Mouse (Mus musculus) embryonic facial prominence, embryonic 11.5 days (tissue): ENCODE data around the gene Ralgps2. TPM values are rescaled to one million over a fixed set of nuclear protein-coding genes. Genes with fewer than 3 reads are reported as not detected.
A peak's percentile ranks its signal among the peaks of the same experiment; 100 is the strongest.

Source experiments
- ATAC-seq: fragments of 200-750 bp; cut with Nextera tagmentation; replicated peaks from 2 replicates; pipeline ENCODE4 v1.8.0; 2017; ENCODE audit warnings: low read depth; ENCODE audit not compliant: insufficient number of reproducible peaks, low FRiP score, low TSS enrichment
- DNase-seq: peaks from one replicate; pipeline ENCODE4 v3.0.0-alpha.2; 2015; ENCODE audit warnings: low spot score
- H3K27ac ChIP-seq: fragments of 300-500 bp; sonication (generic); replicated peaks from 2 replicates; pipeline ENCODE4 v1.5.1; 2014; ENCODE audit warnings: mild to moderate bottlenecking, low read depth, low read length, control low read depth
- H3K27me3 ChIP-seq: fragments of 300-500 bp; sonication (generic); 2 replicates; pipeline ENCODE4 v1.6.1; 2014; ENCODE audit warnings: mild to moderate bottlenecking, low read length, moderate library complexity, mixed read lengths; ENCODE audit not compliant: control insufficient read depth, insufficient read depth
- H3K36me3 ChIP-seq: fragments of 300-500 bp; sonication (generic); replicated peaks from 2 replicates; pipeline ENCODE4 v1.6.1; 2014; ENCODE audit warnings: low read depth, mild to moderate bottlenecking, low read length, moderate library complexity, mixed read lengths; ENCODE audit not compliant: control insufficient read depth, insufficient read depth
- H3K4me1 ChIP-seq: fragments of 300-500 bp; sonication (generic); 2 replicates; pipeline ENCODE4 v1.6.1; 2014; ENCODE audit warnings: low read length, mixed read lengths; ENCODE audit not compliant: control insufficient read depth, insufficient read depth
- H3K4me2 ChIP-seq: fragments of 300-500 bp; sonication (generic); 2 replicates; pipeline ENCODE4 v1.6.1; 2014; ENCODE audit warnings: low read depth, mild to moderate bottlenecking, control low read depth, low read length, moderate library complexity
- H3K4me3 ChIP-seq: fragments of 300-500 bp; sonication (generic); 2 replicates; pipeline ENCODE4 v1.5.1; 2014; ENCODE audit warnings: low read depth, low read length, control low read depth
- H3K9ac ChIP-seq: fragments of 300-500 bp; sonication (generic); replicated peaks from 2 replicates; pipeline ENCODE4 v1.6.1; 2014; ENCODE audit warnings: mild to moderate bottlenecking, control low read depth, low read length
- H3K9me3 ChIP-seq: fragments of 300-500 bp; sonication (generic); replicated peaks from 2 replicates; pipeline ENCODE4 v1.6.1; 2016; ENCODE audit warnings: mild to moderate bottlenecking, low read length, inconsistent platforms, mixed read lengths; ENCODE audit not compliant: control insufficient read depth
- WGBS: fragments of 180-500 bp; shearing (Covaris S2); extraction: QIAGEN DNeasy Blood & Tissue Kit; methylation state at CpG from one replicate; pipeline ENCODE4 v1.1.7; 2014; 5-methylcytosine and 5-hydroxymethylcytosine counted together
- polyA plus RNA-seq: library from polyadenylated mRNA; unstranded; fragments of >200 nt; fragmentation: Nextera tagmentation; extraction: Ambion mirVana; gene quantifications from 2 replicates; pipeline ENCODE4 v1.2.1, GENCODE M21; 2014

Gene Ralgps2
- polyA plus RNA-seq, 1 experiment from 2014 or later, result 76.1 TPM

DNA sequence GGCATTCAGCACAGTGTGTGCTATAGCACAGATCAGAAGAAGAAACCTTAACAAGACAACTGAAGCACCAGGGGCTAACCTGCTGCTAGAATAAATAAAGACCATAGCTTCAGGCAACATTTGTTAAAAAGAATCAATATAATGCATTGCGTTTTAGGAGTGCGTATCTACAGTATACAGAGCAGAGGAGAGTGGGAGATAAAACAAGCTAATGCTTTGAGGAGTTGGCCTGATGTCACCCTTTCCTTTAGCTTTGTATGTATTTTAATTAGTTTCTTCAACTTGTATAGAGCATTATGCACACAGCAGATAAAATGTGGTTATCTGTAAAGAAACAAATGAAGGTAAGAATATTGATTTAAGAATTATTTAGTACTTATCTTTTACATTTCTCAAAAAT, 82.8 kb downstream of the Ralgps2 start:
- DNase-seq, result no peak
- Histone ChIP-seq H3K4me3 (no peak overlapping the region), H3K9me3 (no peaks in the 10 kb centered on the region), H3K4me1 (no peaks in the 10 kb centered on the region), H3K27me3 (no peaks in the 10 kb centered on the region), H3K27ac (no peak overlapping the region), H3K4me2 (no peak overlapping the region), H3K9ac (no peak overlapping the region), H3K36me3 (no peaks in the 10 kb centered on the region)
- WGBS, result 89% methylated on average over 2 of the region's 2 CpGs
- no peak for ATAC-seq

DNA sequence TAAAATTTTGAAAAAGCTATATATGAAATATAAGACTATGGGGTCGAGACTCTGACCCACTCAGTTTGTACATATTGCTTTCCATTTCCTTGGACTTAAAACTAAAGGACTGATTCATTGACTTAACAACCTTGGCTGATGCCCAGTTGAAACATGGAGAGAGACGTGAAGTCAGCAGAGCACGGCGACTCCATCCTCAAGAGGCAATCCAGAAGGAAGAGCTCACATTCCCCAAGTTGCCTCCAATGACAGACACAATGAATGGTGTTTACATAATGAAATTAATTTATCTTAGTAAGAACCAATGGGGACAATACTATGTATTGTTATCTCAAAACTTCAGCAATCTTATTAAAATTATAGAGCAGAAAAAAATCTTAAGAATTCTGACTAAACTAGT, 84.9 kb downstream of the Ralgps2 start:
- Histone ChIP-seq H3K4me2 (no peak overlapping the region), H3K4me3 (no peak overlapping the region), H3K9ac (no peak overlapping the region), H3K27ac (no peak overlapping the region), H3K27me3 (no peaks in the 10 kb centered on the region), H3K9me3 (no peaks in the 10 kb centered on the region), H3K4me1 (no peaks in the 10 kb centered on the region), H3K36me3 (no peaks in the 10 kb centered on the region)
- ATAC-seq (no peak), DNase-seq (no peak)
- 92% methylated on average over 4 of the region's 4 CpGs for WGBS

DNA sequence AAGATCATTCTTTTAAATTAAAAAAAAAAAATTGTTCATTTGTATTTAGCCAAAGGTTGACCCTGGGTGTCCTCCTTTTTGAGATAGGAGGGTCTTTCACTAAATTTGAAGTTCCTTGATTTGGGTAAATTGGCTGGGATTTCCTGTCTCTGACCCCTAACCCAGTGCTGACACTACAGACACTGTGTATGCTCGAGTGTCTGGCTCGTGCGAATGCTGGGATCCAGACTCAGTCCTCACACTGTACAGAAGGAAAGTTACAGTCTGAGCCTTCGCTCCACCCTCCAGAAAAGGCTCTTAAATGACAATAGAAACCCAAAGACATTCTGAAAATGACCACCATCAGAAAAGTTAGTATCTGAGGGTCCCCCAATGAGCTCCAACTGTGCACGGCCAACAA, 86.6 kb downstream of the Ralgps2 start:
- DNase-seq (peak; percentile 35), ATAC-seq (peak; percentile 75; the same call in 1 of the 2 replicates)
- H3K4me2 ChIP-seq, result no peak overlapping the region
- H3K4me3 ChIP-seq, result no peak overlapping the region
- no peak overlapping the region for H3K9ac ChIP-seq
- H3K27ac ChIP-seq, result 0 out of 2 replicates have a peak overlapping the region, but pooled peaks have one; percentile 10
- no peaks in the 10 kb centered on the region for H3K27me3 ChIP-seq
- no peaks in the 10 kb centered on the region for H3K9me3 ChIP-seq
- H3K4me1 ChIP-seq, result no peaks in the 10 kb centered on the region
- 41% methylated on average over 5 of the region's 5 CpGs for whole genome bisulfite sequencing
- no peaks in the 10 kb centered on the region for H3K36me3 ChIP-seq

DNA sequence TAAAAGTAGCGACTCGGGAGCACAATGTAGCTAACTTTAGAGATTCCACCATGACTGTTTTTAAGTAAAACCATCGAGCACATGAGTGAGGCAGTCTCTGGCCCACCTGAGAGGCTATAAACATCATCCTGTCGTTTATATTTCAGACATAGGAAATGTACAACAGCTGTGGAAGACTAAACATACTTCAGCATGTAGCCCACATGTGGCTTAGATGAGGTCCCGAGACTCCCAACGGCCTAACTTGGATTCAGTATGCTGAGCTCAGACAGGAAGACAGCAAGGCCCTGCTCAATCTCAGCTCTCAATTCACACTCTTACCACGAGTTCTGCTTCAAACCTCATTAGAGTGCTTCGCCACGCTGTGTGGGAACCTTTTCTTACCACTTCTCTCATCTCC, 87.0 kb downstream of the Ralgps2 start:
- Histone ChIP-seq H3K36me3 (no peaks in the 10 kb centered on the region), H3K27me3 (no peaks in the 10 kb centered on the region), H3K9ac (no peak overlapping the region), H3K4me3 (no peak overlapping the region), H3K4me2 (no peak overlapping the region), H3K27ac (0 out of 2 replicates have a peak overlapping the region, but pooled peaks have one; percentile 10), H3K9me3 (no peaks in the 10 kb centered on the region), H3K4me1 (no peaks in the 10 kb centered on the region)
- ATAC-seq (peak; percentile 75), DNase-seq (peak; percentile 82)
- 41% methylated on average over 9 of the region's 9 CpGs for WGBS

- Histone ChIP-seq H3K9ac (no peak overlapping the region), H3K4me2 (no peak overlapping the region), H3K27me3 (no peaks in the 10 kb centered on the region), H3K9me3 (no peaks in the 10 kb centered on the region), H3K27ac (no peak overlapping the region), H3K36me3 (no peaks in the 10 kb centered on the region), H3K4me1 (no peaks in the 10 kb centered on the region; the same call in 1 of the 2 replicates), H3K4me3 (no peak overlapping the region)
- ATAC-seq, result no peak
- DNase-seq, result no peak
- 73% methylated on average over 4 of the region's 4 CpGs for WGBS
Observed at GRCm38 (mm10) chr1:156847098-156847497, 92.3 kb downstream of the Ralgps2 start.

DNA sequence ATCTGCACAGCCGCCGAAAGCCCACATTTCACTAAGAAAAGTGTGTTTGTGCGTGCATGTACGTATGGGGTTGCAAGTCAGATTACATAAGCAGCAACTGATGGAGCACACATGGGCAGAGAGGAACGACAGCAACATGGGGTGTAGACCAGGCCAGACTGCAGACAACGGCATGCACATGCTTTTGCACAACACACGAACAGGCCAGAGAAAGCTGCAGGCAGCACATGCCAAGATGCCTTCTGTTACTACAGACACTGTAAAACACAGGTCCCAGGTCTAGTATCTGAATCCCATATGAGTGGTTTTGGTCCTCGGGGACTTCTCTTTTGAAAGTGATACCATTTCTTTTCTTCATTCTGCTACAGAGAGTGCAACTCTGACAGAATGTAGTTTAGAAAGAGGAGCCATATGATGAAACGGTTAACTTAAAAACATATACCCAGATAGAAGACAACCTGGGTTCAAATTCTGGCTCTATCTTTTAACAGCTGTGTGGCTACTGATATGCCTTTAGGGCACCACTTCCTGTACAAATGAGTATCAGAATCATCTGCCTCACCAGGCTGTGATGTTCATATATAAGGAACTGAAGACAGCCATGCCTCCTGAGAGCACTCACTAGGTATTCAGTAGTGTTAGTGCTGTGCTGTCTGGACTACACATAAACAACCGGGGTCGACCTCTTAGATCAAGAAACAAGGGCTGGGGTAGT, 97.6 kb downstream of the Ralgps2 start:
- 66% methylated on average over 11 of the region's 11 CpGs for WGBS
- H3K9ac ChIP-seq, result no peak overlapping the region

DNA sequence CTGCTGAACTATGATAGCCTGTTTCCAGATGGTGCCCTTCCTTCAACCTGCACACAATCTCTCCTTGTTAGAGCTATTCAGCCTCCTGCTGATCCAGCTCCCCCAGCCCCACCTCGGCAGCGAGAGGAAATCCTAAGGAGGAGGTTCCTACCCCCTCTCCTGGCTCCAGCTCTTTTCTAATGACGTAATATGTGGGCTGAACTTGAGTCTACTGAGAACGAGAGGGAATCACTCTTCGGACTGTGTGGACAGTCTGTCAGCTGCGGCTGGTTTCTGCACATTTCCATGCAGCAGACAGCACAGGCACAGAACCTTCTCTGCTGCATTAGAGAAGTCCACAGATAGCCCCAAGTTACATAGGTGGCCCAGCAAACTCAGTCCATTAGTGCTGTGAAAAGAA, 100.7 kb downstream of the Ralgps2 start:
- H3K27me3 ChIP-seq, result no peaks in the 10 kb centered on the region
- DNase-seq, result peak; percentile 92
- no peaks in the 10 kb centered on the region for H3K9me3 ChIP-seq
- H3K36me3 ChIP-seq, result no peaks in the 10 kb centered on the region
- ATAC-seq, result peak; percentile 94
- peak overlapping the region; percentile 18; the same call in 1 of the 2 replicates for H3K4me3 ChIP-seq
- 5% methylated on average over 6 of the region's 6 CpGs for WGBS
- no peaks in the 10 kb centered on the region; the same call in 1 of the 2 replicates for H3K4me1 ChIP-seq
- peak overlapping the region; percentile 18; the same call in 1 of the 2 replicates for H3K9ac ChIP-seq
- H3K27ac ChIP-seq, result peak overlapping the region; percentile 74
- peak overlapping the region; percentile 40 for H3K4me2 ChIP-seq

More for the DNA sequence above, 97.6 kb downstream of the Ralgps2 start:
- DNase-seq, result no peak
- no peaks in the 10 kb centered on the region; the same call in 1 of the 2 replicates for H3K4me1 ChIP-seq
- H3K27me3 ChIP-seq, result no peaks in the 10 kb centered on the region
- H3K36me3 ChIP-seq, result no peaks in the 10 kb centered on the region
- H3K4me3 ChIP-seq, result no peak overlapping the region
- no peaks in the 10 kb centered on the region for H3K9me3 ChIP-seq
- no peak overlapping the region for H3K4me2 ChIP-seq
- H3K27ac ChIP-seq, result no peak overlapping the region
- no peak for ATAC-seq

DNA sequence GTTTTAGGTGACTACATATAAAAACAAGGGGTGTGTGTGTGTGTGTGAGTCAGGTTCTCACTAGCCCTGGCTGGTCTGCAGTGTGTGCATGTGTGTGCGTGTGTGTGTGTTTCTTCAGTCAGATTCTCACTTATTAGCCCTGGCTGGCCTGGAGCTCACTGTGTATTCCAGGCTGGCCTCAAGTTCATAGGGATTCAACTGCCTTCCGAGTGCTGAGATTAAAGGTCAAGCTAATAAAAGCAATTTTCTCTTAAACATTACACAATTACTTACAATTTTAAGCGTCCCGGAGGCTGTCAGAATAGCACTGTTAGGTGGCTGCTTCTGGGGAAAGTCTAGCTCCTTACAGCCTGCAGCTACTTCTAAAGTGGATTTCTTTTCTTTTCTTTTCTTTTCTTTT, 101.2 kb downstream of the Ralgps2 start, which contains the start of gene Angptl1:
Angptl1 (plus strand) TSS at position 386 of the 400 bp plus-strand sequence.
- peak; percentile 77 for ATAC-seq
- WGBS, result 18% methylated on average over 4 of the region's 4 CpGs
- Histone ChIP-seq H3K9me3 (no peaks in the 10 kb centered on the region), H3K9ac (peak within 1 kb of the TSS; percentile 18; the same call in 1 of the 2 replicates), H3K4me2 (peak within 1 kb of the TSS; percentile 40), H3K27ac (peak within 1 kb of the TSS; percentile 74), H3K36me3 (no peaks in the 10 kb centered on the region), H3K27me3 (no peaks in the 10 kb centered on the region), H3K4me3 (peak within 1 kb of the TSS; percentile 18; the same call in 1 of the 2 replicates), H3K4me1 (no peaks in the 10 kb centered on the region; the same call in 1 of the 2 replicates)
- DNase-seq, result peak; percentile 51
